Mouse (Mus musculus): ENCODE results near the gene Nup205. TPM values are rescaled to one million over a fixed set of nuclear protein-coding genes. Genes with fewer than 3 reads are reported as not detected.
A peak's percentile ranks its signal among the peaks of the same experiment; 100 is the strongest.

Nup205 gene
- polyA plus RNA-seq, 1 experiment from 2014 or later, result 27.6 TPM

GRCm38 (mm10) chr6:35252477-35253346 lies 75.5 kb downstream of the Nup205 start:
- Histone ChIP-seq H3K4me3 (peak overlapping the region; percentile 75), H3K27ac (peak overlapping the region; percentile 91), H3K27me3 (no peaks in the 10 kb centered on the region), H3K4me1 (peaks cover 43% of the 10 kb centered on the region), H3K4me2 (peak overlapping the region; percentile 58), H3K9me3 (no peaks in the 10 kb centered on the region), H3K36me3 (no peaks in the 10 kb centered on the region), H3K9ac (peak overlapping the region; percentile 74)
- peak; percentile 90 for ATAC-seq (ENCODE audit: insufficient number of reproducible peaks, low FRiP score, low TSS enrichment, low read depth)
- WGBS, result under 1% methylated on average over 60 of the region's 60 CpGs

- Histone ChIP-seq H3K27ac (peak overlapping the region; percentile 91), H3K4me3 (peak overlapping the region; percentile 75), H3K9ac (peak overlapping the region; percentile 74; the same call in 1 of the 2 replicates), H3K27me3 (no peaks in the 10 kb centered on the region), H3K9me3 (no peaks in the 10 kb centered on the region), H3K4me1 (peaks cover 43% of the 10 kb centered on the region), H3K4me2 (peak overlapping the region; percentile 58), H3K36me3 (no peaks in the 10 kb centered on the region)
- WGBS, result 38% methylated on average over 5 of the region's 5 CpGs
- ATAC-seq (ENCODE audit: insufficient number of reproducible peaks, low FRiP score, low TSS enrichment, low read depth), result no peak
Observed at GRCm38 (mm10) chr6:35253474-35253873, 76.3 kb downstream of the Nup205 start.

DNA sequence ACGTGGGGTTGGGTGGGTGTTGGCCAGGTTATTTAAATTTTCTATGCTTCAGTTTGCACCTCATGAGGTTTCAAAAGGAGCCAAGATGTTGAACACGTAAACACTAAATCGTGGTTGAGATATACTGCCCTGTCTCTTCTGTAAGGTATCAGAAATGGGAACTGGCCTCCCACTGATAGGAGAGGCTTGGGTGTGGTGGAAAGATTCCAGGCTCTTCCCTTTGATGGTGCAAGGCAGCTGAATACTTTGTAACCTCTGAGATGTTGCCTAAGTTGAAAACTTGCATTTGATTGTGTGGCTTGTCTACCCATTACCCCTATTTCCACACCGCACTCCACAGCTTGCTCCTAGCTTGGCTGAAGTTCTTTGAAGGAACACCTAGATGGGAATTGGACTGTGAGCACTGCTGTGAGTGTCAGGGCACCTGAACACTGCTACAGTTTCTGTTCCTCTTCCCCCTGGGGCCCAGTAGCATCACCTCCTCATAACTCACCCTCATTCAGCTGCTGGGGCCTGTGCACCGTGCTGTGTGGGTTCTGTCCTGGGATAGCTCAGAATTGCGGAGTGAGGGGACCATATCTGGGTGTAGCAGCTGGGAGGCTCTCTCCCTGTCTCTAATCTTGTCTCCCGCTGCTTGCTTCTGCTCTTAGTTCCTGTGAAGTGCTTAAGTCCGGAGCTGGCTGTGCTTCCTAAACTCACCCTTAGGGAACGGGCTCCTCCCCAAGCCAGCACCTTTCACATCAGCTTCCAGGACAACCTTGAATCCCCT lies 77.1 kb downstream of the Nup205 start:
- Histone ChIP-seq H3K27me3 (no peaks in the 10 kb centered on the region), H3K36me3 (no peaks in the 10 kb centered on the region), H3K4me1 (peaks cover 43% of the 10 kb centered on the region), H3K27ac (peak overlapping the region; percentile 91; the same call in 1 of the 2 replicates), H3K4me2 (peak overlapping the region; percentile 58), H3K4me3 (peak overlapping the region; percentile 75), H3K9me3 (no peaks in the 10 kb centered on the region), H3K9ac (no peak overlapping the region)
- ATAC-seq (ENCODE audit: insufficient number of reproducible peaks, low FRiP score, low TSS enrichment, low read depth), result no peak
- 50% methylated on average over 9 of the region's 9 CpGs for WGBS

DNA sequence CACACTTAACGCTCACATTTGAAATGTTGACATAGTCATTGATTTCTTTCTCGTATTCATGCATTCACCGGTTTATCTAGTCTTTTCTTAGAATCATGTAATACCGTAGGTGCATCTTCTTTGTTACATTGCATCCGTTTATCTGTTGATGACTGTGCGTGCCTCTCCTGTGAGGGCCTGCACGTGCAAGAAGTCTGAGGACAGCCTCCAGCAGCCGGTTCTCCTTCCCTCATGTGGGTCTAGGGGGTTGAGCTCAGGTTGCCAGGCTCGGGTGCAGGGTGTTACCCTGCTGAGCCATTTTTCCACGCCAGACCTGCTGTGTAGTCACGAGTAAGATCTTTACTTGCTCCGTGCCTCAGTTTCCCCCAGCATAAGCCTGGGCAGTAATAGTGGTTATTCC lies 77.8 kb downstream of the Nup205 start:
- Histone ChIP-seq H3K9me3 (no peaks in the 10 kb centered on the region), H3K9ac (no peak overlapping the region), H3K36me3 (no peaks in the 10 kb centered on the region), H3K4me2 (peak overlapping the region; percentile 58), H3K27me3 (no peaks in the 10 kb centered on the region), H3K4me1 (peaks cover 45% of the 10 kb centered on the region), H3K4me3 (peak overlapping the region; percentile 75), H3K27ac (peak overlapping the region; percentile 17; the same call in 1 of the 2 replicates)
- no peak for ATAC-seq (ENCODE audit: insufficient number of reproducible peaks, low FRiP score, low TSS enrichment, low read depth)
- 59% methylated on average over 12 of the region's 12 CpGs for WGBS

DNA sequence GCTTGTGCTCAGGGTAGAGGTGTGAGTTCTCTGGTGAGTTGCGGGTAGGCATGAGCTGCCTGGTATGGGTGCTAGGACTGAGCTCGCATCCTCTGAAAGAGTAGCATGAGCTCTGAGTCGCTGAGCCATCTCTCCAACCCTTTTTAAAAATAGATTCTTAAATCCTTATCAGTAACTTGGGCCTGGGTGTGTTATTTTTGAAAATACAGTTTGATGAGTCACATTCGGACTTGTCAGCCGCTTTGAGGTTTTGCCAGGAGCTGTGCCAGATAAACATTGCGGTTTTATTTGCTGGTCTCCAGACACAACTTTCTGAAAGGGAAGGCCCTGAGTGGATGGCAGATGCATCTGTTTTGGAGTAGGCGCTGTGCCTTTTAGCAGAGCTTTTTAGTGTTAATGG lies 79.5 kb downstream of the Nup205 start:
- WGBS, result 65% methylated on average over 7 of the region's 7 CpGs

DNA sequence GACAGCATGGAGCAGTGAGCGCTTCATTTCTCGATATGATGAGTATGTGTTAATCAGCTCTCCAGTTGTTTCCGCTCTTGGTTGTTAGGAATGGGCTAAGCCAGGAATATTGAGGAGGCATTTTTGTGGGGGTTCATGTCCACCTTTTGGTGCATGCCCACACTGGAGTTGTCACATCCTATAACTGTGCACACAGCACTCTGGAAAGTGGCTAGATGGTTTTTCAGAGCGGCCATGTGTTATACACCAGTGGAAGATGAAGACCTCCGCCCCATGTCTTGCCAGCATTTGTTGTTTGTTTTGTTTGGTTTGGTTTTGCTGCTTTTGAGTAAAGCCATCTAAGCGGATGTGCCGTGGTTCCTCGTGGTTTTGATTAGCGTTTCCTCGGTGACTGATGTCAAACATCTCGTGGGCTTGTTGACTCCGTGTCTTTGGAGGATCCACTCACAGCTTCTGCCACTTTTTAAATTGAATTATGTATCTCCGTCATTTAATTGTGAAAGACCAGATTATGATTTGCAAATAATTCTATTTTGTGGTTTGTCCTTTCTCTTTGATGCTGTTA lies 80.5 kb downstream of the Nup205 start:
- 79% methylated on average over 13 of the region's 13 CpGs for WGBS
- H3K4me1 ChIP-seq, result peaks cover 46% of the 10 kb centered on the region

More for the DNA sequence above, 79.5 kb downstream of the Nup205 start:
- no peak overlapping the region for H3K4me2 ChIP-seq
- peaks cover 49% of the 10 kb centered on the region for H3K4me1 ChIP-seq
- H3K9ac ChIP-seq, result no peak overlapping the region
- H3K4me3 ChIP-seq, result no peak overlapping the region
- H3K36me3 ChIP-seq, result peaks cover 6% of the 10 kb centered on the region
- no peak overlapping the region for H3K27ac ChIP-seq
- H3K9me3 ChIP-seq, result no peaks in the 10 kb centered on the region
- no peaks in the 10 kb centered on the region for H3K27me3 ChIP-seq
- no peak for ATAC-seq (ENCODE audit: insufficient number of reproducible peaks, low FRiP score, low TSS enrichment, low read depth)

GRCm38 (mm10) chr6:35258922-35259321 lies 81.7 kb downstream of the Nup205 start:
- no peak overlapping the region for H3K27ac ChIP-seq
- no peaks in the 10 kb centered on the region for H3K27me3 ChIP-seq
- WGBS, result 95% methylated on average over 2 of the region's 2 CpGs
- no peak for ATAC-seq (ENCODE audit: insufficient number of reproducible peaks, low FRiP score, low TSS enrichment, low read depth)
- H3K4me3 ChIP-seq, result no peak overlapping the region
- no peaks in the 10 kb centered on the region for H3K9me3 ChIP-seq
- H3K4me2 ChIP-seq, result no peak overlapping the region
- peaks cover 25% of the 10 kb centered on the region for H3K36me3 ChIP-seq
- H3K4me1 ChIP-seq, result peaks cover 39% of the 10 kb centered on the region
- H3K9ac ChIP-seq, result no peak overlapping the region

More for the DNA sequence above, 80.5 kb downstream of the Nup205 start:
- Histone ChIP-seq H3K9ac (no peak overlapping the region), H3K36me3 (peaks cover 13% of the 10 kb centered on the region), H3K9me3 (no peaks in the 10 kb centered on the region), H3K4me2 (no peak overlapping the region), H3K27ac (no peak overlapping the region), H3K27me3 (no peaks in the 10 kb centered on the region), H3K4me3 (no peak overlapping the region)
- ATAC-seq (ENCODE audit: insufficient number of reproducible peaks, low FRiP score, low TSS enrichment, low read depth), result no peak

GRCm38 (mm10) chr6:35259526-35259925 lies 82.3 kb downstream of the Nup205 start:
- Histone ChIP-seq H3K4me1 (peaks cover 34% of the 10 kb centered on the region), H3K9ac (no peak overlapping the region), H3K36me3 (peaks cover 26% of the 10 kb centered on the region), H3K27me3 (no peaks in the 10 kb centered on the region), H3K4me3 (no peak overlapping the region), H3K27ac (no peak overlapping the region), H3K4me2 (no peak overlapping the region), H3K9me3 (no peaks in the 10 kb centered on the region)
- ATAC-seq (ENCODE audit: insufficient number of reproducible peaks, low FRiP score, low TSS enrichment, low read depth), result no peak
- 74% methylated on average over 5 of the region's 5 CpGs for WGBS

DNA sequence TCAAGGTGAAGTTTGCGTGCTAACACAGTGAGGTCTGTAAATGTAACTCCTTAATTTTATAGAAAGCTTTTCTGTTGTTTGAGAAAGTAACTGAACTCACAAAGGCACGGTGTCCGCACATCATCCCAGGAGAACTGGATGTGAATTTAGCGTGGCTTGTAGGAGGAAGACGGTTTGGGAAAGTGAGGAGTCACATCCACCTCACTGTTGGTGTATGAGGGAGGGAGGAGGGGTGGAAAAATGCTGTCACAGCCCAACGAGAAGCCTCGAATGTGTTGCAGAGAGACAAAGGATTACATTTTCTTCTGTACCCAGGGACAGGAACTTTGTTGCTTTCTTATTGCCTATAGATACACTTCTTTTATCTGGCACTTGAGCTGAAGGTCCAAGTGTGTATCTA lies 83.3 kb downstream of the Nup205 start:
- no peaks in the 10 kb centered on the region for H3K27me3 ChIP-seq
- H3K9me3 ChIP-seq, result no peaks in the 10 kb centered on the region
- peaks cover 27% of the 10 kb centered on the region for H3K4me1 ChIP-seq
- H3K9ac ChIP-seq, result no peak overlapping the region
- WGBS, result 75% methylated on average over 7 of the region's 7 CpGs
- H3K27ac ChIP-seq, result no peak overlapping the region
- H3K4me3 ChIP-seq, result no peak overlapping the region
- no peak overlapping the region for H3K4me2 ChIP-seq
- H3K36me3 ChIP-seq, result peaks cover 26% of the 10 kb centered on the region
- ATAC-seq (ENCODE audit: insufficient number of reproducible peaks, low FRiP score, low TSS enrichment, low read depth), result no peak

- Histone ChIP-seq H3K9me3 (no peaks in the 10 kb centered on the region), H3K4me1 (peaks cover 13% of the 10 kb centered on the region; the same call in 1 of the 2 replicates), H3K4me2 (no peak overlapping the region), H3K27ac (peak overlapping the region; percentile 89), H3K27me3 (no peaks in the 10 kb centered on the region), H3K9ac (no peak overlapping the region), H3K36me3 (peaks cover 26% of the 10 kb centered on the region), H3K4me3 (no peak overlapping the region)
- peak; percentile 64 for ATAC-seq (ENCODE audit: insufficient number of reproducible peaks, low FRiP score, low TSS enrichment, low read depth)
- 52% methylated on average over 15 of the region's 15 CpGs for WGBS
Observed at GRCm38 (mm10) chr6:35265580-35266278, 88.5 kb downstream of the Nup205 start.

DNA sequence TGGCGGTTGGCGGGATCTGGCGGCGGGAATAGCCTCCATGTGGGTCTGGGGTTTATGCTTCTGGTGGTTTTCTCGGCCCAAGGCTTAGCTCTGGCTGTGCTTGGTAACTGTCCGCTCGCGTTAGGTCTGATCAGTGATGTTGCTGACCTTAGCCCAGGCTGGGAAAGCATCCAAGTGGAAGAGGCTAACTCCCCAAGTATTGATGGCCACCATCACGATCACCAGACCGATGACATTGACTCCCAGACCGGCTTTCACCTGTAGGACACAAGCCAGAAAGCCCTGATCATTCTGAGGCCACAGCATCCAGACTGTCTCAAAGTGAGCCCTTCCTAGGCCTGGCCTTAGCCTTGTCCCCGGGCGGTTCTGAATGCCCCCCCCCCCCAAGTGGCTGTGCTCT lies 91.5 kb downstream of the Nup205 start:
- no peak for ATAC-seq (ENCODE audit: insufficient number of reproducible peaks, low FRiP score, low TSS enrichment, low read depth)
- H3K4me3 ChIP-seq, result no peak overlapping the region
- WGBS, result 96% methylated on average over 13 of the region's 13 CpGs
- H3K27ac ChIP-seq, result no peak overlapping the region
- peaks cover 3% of the 10 kb centered on the region; the same call in 1 of the 2 replicates for H3K36me3 ChIP-seq
- H3K9me3 ChIP-seq, result no peaks in the 10 kb centered on the region
- H3K27me3 ChIP-seq, result no peaks in the 10 kb centered on the region
- H3K4me2 ChIP-seq, result no peak overlapping the region
- peaks cover 13% of the 10 kb centered on the region for H3K4me1 ChIP-seq
- H3K9ac ChIP-seq, result no peak overlapping the region

Measured in limb, embryonic 15.5 days (tissue).